Mouse (Mus musculus): ENCODE data around the gene Ncoa4.
A peak's percentile ranks its signal among the peaks of the same experiment; 100 is the strongest.

The Ncoa4 gene

DNA sequence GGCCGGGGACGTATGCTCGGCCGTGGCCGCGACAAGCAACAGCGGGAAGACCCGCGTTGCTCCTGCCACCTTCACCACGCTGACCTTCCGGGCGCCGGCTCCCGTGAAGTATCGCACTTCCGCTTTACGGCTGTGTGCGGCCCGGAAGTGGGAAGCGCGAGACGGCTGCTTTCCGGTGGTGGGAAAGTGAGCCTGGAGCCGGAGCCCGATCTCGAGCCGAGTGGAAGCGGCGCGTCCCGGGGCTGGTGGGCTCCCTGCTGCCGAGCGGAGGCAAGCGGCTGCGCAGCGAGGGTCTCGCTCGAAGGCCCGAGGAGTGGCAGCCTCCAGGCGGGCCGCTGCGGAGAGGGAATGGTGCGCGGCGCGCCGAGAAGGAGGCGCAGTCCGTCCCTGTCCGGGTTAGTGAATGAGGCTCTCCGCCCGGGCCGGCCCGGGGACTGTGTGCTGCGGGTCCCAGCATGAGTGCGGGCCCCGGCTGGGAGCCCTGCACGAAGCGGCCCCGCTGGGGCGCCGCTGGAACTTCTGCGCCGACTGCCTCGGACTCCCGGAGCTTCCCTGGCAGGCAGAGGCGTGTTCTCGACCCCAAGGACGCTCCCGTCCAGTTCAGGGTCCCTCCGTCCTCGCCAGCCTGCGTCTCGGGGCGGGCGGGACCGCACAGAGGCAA lies 42.3 kb downstream of the Ncoa4 start, which contains the start of the genes Timm23 and Parg:
Gene Timm23 (minus strand): TSS at position 108 of the 661 bp plus-strand sequence.
Gene Parg (plus strand): TSS at position 159 of the 661 bp plus-strand sequence.
- DNase-seq, result peak; percentile 91 to 92

DNA sequence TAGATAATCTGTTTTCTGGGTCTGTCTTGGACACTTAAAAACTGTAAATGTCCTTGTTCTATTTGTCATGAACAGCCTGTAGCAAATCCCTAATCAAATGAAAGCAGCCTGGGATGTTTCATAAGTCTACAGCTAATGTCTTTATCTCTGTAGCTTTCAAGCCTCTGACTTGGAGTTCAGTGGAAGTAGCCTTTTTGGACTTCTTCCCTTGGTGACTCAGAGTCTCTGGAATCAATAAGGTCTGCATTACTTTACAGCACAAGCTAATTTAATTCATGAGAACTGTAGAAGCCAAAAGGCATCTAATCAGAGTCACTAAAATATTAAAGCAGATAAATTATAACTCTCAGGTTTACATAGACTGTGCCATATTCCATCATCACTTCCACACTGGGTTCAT lies 66.9 kb downstream of the Ncoa4 start:
- no peak for DNase-seq

GRCm38 (mm10) chr14:32228996-32229395 lies 69.3 kb downstream of the Ncoa4 start:
- DNase-seq, result peak; percentile 78 to 88
